Comparison of ENCODE assay signal across 21 mouse cellular contexts in genomic region chr3:85309168-85309567, GRCm38 (mm10).
A peak's percentile ranks its signal among the peaks of the same experiment; 100 is the strongest.
DNase-seq lines count a peak whose midpoint lies in the region; TF ChIP-seq lines count a peak whose summit lies in the region.
"Had no signal": no experiment of that assay in that cellular context is flagged by ENCODE, and none has a peak within 500 bp of the region (broad histone marks: within the 10 kb centered on the region; RNA-seq: fewer than 3 reads in every experiment).

No protein-coding gene starts in this region.

- DNase-seq in layer of hippocampus, adult 2 months (ENCODE audit: low spot score in 2 of 2): peak; percentile 43 to 55
- DNase-seq in layer of hippocampus, postnatal 25 days (ENCODE audit: extremely low spot score in 1 of 2, low spot score in 1 of 2): no peak
- DNase-seq in frontal cortex, postnatal 36 days (ENCODE audit: low spot score in 2 of 2): peak; percentile 55 to 59
- peak; percentile 57 to 64 for DNase-seq in left cerebral cortex, postnatal 14 days (ENCODE audit: low spot score in 2 of 2)
- DNase-seq in right cerebral cortex, postnatal 4 days: peak; percentile 57
- no peak for DNase-seq in thymus, postnatal 0 days (ENCODE audit: low spot score)
- DNase-seq in kidney, adult 8-10 months: no peak
- DNase-seq: adrenal gland, postnatal 25 days; cerebellum, adult 8-10 months; heart, postnatal 36 days; kidney, postnatal 10 days; liver; lung, adult 18-20 months; lung, postnatal 4 days; spleen, adult 18-20 months; thymus, postnatal 25 days had no signal

- H3K27ac ChIP-seq in layer of hippocampus, adult 2 months: peak overlapping the region; percentile 92
- H3K27ac ChIP-seq: heart, embryonic 13.5 days; hindbrain, embryonic 15.5 days; midbrain, embryonic 10.5 days; neural tube, embryonic 12.5 days; stomach, embryonic 15.5 days had no signal

- no peak overlapping the region for H3K4me3 ChIP-seq in layer of hippocampus, adult 2 months
- H3K4me3 ChIP-seq: heart, embryonic 13.5 days; hindbrain, embryonic 15.5 days; midbrain, embryonic 10.5 days; neural tube, embryonic 12.5 days; stomach, embryonic 15.5 days had no signal

- intact Hi-C loops in left cerebral cortex, postnatal 14 days (cut with DNase I): loop anchor here (5.0 kb wide), 1 partner anchor 162 kb away; no protein-coding TSS in a partner anchor

- no peak for TF ChIP-seq CTCF in layer of hippocampus, adult 2 months (conservative IDR thresholded peaks at IDR 0.05)

Comparison
In these comparisons a context has a peak if more than half of its experiments do, and no peak if none do; other contexts are left out.
1. DNase-seq: peak in layer of hippocampus, adult 2 months (2 of 2), frontal cortex, postnatal 36 days (2 of 2), left cerebral cortex, postnatal 14 days (2 of 2) and right cerebral cortex, postnatal 4 days (single experiment); none in layer of hippocampus, postnatal 25 days (0 of 2), thymus, postnatal 0 days (single experiment) and kidney, adult 8-10 months (0 of 2).